In the genomic region with DNA sequence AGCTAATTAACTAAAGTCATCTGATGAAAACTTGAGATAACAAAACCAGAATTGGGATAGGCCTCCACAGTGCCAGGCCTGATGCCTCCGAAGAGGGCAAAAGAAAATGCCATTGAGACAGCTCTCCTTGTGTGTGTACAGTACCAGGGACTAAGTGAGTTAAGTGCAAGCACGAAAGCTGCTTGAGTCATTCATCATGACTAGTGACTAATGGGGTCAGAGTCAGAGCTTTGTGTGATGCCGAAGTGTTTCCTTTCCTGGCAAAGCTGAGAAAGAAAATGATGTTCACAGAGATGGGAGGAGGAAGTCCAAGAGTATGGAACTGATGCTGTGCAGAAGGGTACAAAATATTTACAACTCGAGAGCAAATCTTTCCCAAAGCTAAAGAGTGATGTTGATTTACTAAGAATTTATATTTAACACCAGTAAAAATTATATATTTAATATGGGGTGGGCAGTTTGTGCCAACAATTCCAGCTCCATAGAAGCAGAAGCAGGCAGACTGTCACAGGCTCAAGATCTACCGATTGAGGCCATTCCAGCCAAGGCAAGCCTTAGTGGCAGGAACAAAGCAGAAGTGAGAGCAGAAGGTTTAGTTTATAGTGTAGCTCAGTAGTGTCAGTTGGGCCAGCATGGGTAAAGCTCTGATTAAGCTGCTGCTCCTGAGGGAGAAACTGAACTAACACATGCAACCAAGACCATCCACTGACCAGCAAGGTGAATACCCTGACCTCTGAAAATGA, we compare ENCODE assay signal across 31 mouse cellular contexts. TPM values are rescaled to one million over a fixed set of nuclear protein-coding genes. Genes with fewer than 3 reads are reported as not detected.
DNase-seq lines count a peak whose midpoint lies in the region; ATAC-seq and TF ChIP-seq lines count a peak whose summit lies in the region.
"Had no signal": no experiment of that assay in that cellular context is flagged by ENCODE, and none has a peak within 500 bp of the region (broad histone marks: within the 10 kb centered on the region; RNA-seq: fewer than 3 reads in every experiment).

No protein-coding gene starts in this region.

- WGBS in macrophage (ENCODE audit: missing documents), result 72% methylated on average over 5 of the region's 5 CpGs
- WGBS in stomach, postnatal 0 days, result 30% methylated on average over 5 of the region's 5 CpGs

- no peaks in the 10 kb centered on the region for H3K9me3 ChIP-seq in stomach, postnatal 0 days (ENCODE audit: control insufficient read depth, low read length)
- H3K9me3 ChIP-seq: embryonic facial prominence, embryonic 12.5 days; hindbrain, embryonic 10.5 days; hindbrain, embryonic 15.5 days; limb, embryonic 13.5 days; lung, embryonic 15.5 days; stomach, embryonic 15.5 days had no signal

- no peak for TF ChIP-seq EP300 in stomach, postnatal 0 days (optimal IDR thresholded peaks at IDR 0.05)

- H3K9ac ChIP-seq in stomach, postnatal 0 days (ENCODE audit: low read length), result no peak overlapping the region
- H3K9ac ChIP-seq: embryonic facial prominence, embryonic 12.5 days; hindbrain, embryonic 15.5 days; limb, embryonic 13.5 days; lung, embryonic 15.5 days; stomach, embryonic 15.5 days had no signal

- H3K4me2 ChIP-seq in stomach, postnatal 0 days (replicated peaks; ENCODE audit: low read depth), result no peak overlapping the region
- H3K4me2 ChIP-seq: embryonic facial prominence, embryonic 12.5 days; hindbrain, embryonic 15.5 days; limb, embryonic 13.5 days; liver, embryonic 11.5 days; lung, embryonic 15.5 days; midbrain, embryonic 11.5 days; stomach, embryonic 15.5 days had no signal

- peaks cover 2% of the 10 kb centered on the region; the same call in 1 of the 2 replicates for H3K4me1 ChIP-seq in stomach, postnatal 0 days (replicated peaks; ENCODE audit: control insufficient read depth, insufficient read depth)
- H3K4me1 ChIP-seq: embryonic facial prominence, embryonic 12.5 days; hindbrain, embryonic 10.5 days; hindbrain, embryonic 15.5 days; limb, embryonic 13.5 days; lung, embryonic 15.5 days had no signal

- peaks cover 34% of the 10 kb centered on the region for H3K36me3 ChIP-seq in macrophage (ENCODE audit: inconsistent target)
- H3K36me3 ChIP-seq in stomach, postnatal 0 days (ENCODE audit: control insufficient read depth, insufficient read depth, low read length), result peaks cover 38% of the 10 kb centered on the region

- TF ChIP-seq CTCF in stomach, postnatal 0 days (IDR thresholded peaks at IDR 0.05; ENCODE audit: low read depth), result no peak

- H3K4me3 ChIP-seq in macrophage (ENCODE audit: inconsistent target), result no peak overlapping the region
- no peak overlapping the region for H3K4me3 ChIP-seq in stomach, postnatal 0 days (ENCODE audit: low read depth, low read length)
- H3K4me3 ChIP-seq: embryonic facial prominence, embryonic 12.5 days; hindbrain, embryonic 10.5 days; hindbrain, embryonic 15.5 days; layer of hippocampus, adult 2 months; left cerebral cortex, adult 2 months; limb, embryonic 13.5 days; lung, embryonic 15.5 days; stomach, embryonic 15.5 days had no signal

- no peaks in the 10 kb centered on the region for H3K27me3 ChIP-seq in stomach, postnatal 0 days (ENCODE audit: control insufficient read depth, insufficient read depth, low read length)
- H3K27me3 ChIP-seq: embryonic facial prominence, embryonic 12.5 days; hindbrain, embryonic 15.5 days; limb, embryonic 13.5 days; lung, embryonic 15.5 days; stomach, embryonic 15.5 days had no signal

- H3K79me2 ChIP-seq in macrophage (ENCODE audit: inconsistent target), result no peaks in the 10 kb centered on the region

- peak; percentile 53; the same call in 1 of the 2 replicates for ATAC-seq in stomach, postnatal 0 days (ENCODE audit: low FRiP score, low TSS enrichment)
- ATAC-seq: forebrain, embryonic 16.5 days; inflammation-experienced regulatory T-cells, adult 6 months; midbrain, embryonic 16.5 days had no signal

- peak overlapping the region; percentile 24 for H3K27ac ChIP-seq in macrophage
- H3K27ac ChIP-seq in stomach, postnatal 0 days (replicated peaks), result peak overlapping the region; percentile 20; the same call in 1 of the 2 replicates
- H3K27ac ChIP-seq: embryonic facial prominence, embryonic 12.5 days; hindbrain, embryonic 10.5 days; hindbrain, embryonic 15.5 days; layer of hippocampus, adult 2 months; left cerebral cortex, adult 2 months; limb, embryonic 13.5 days; lung, embryonic 15.5 days; stomach, embryonic 15.5 days had no signal

- DNase-seq in Muller cell, postnatal 12 days (ENCODE audit: inconsistent ontology term), result peak; percentile 52
- DNase-seq in brain, adult 2 months (ENCODE audit: low read depth, low spot score), result peak; percentile 54
- no peak for DNase-seq in stomach, postnatal 0 days (ENCODE audit: low spot score)
- DNase-seq in spleen, adult 18-20 months, result no peak
- no peak for DNase-seq in kidney, postnatal 10 days
- DNase-seq in right cerebral cortex, postnatal 14 days, result no peak
- DNase-seq: adrenal gland, postnatal 25 days; cerebellum, adult 9-10 months; cerebellum, postnatal 36 days; embryo, embryonic 11 days; gastrocnemius, postnatal 10 days; heart, postnatal 14 days; kidney, adult 11 months; kidney, postnatal 25 days; lung, postnatal 36 days; thymus, adult 18-20 months; thymus, postnatal 25 days had no signal

RNA-seq across cellular contexts. Expression of a gene that starts 25.0 kb away (rescaled TPM):
- total RNA-seq in macrophage (2018; cell fraction: chromatin; rRNA removed), result 10 to 100 TPM in 22 of 26 experiments, 1 to 10 TPM in 4; 5.6 to 61.3 (median 19.3) TPM
- total RNA-seq in macrophage (2018; cell fraction: cytosol; rRNA removed), result 10 to 100 TPM; 11.0 to 40.3 (median 15.0) TPM
- 10 to 100 TPM in 25 of 26 experiments, 1 to 10 TPM in 1; 8.8 to 51.1 (median 19.3) TPM for total RNA-seq in macrophage (2018; cell fraction: nucleus; rRNA removed)
- polyA plus RNA-seq in macrophage (2018), result 9.5 to 16.5 TPM (median 14.6 TPM) in 3 replicates
- polyA plus RNA-seq in stomach, postnatal 0 days (2015; fragmentation: Nextera tagmentation; extraction: Ambion mirVana), result 9.8 and 11.1 TPM in 2 replicates

Comparison
In these comparisons a context has a peak if more than half of its experiments do, and no peak if none do; other contexts are left out.
1. DNase-seq: peak in Muller cell, postnatal 12 days (single experiment) and brain, adult 2 months (single experiment); none in stomach, postnatal 0 days (single experiment), spleen, adult 18-20 months (0 of 2), kidney, postnatal 10 days (single experiment) and right cerebral cortex, postnatal 14 days (single experiment).